Mouse (Mus musculus): ENCODE results near the gene Slc38a7.
"Not testable (repeated sequence)": the region's sequence is repeated elsewhere in the genome, so short reads cannot be mapped to it uniquely, and the experiment has no call there.

Slc38a7 gene

GRCm38 (mm10) chr8:95850326-95850725 is 3.0 kb downstream of the Slc38a7 start:
- no peak for DNase-seq (ENCODE audit: low spot score)

- DNase-seq (ENCODE audit: low spot score): no peak
These were observed 4.4 kb downstream of the Slc38a7 start for GRCm38 (mm10) chr8:95848734-95849464.

GRCm38 (mm10) chr8:95848061-95848551 is 5.2 kb downstream of the Slc38a7 start:
- DNase-seq (ENCODE audit: low spot score): no peak

- DNase-seq (ENCODE audit: low spot score): no peak
These were observed 8.3 kb downstream of the Slc38a7 start for GRCm38 (mm10) chr8:95845026-95845425.

- no peak for DNase-seq (ENCODE audit: low spot score)
These were observed 9.4 kb downstream of the Slc38a7 start for GRCm38 (mm10) chr8:95843968-95844367.

- no peak for DNase-seq (ENCODE audit: low spot score)
These were observed 11.9 kb downstream of the Slc38a7 start for GRCm38 (mm10) chr8:95841436-95841835.

GRCm38 (mm10) chr8:95839289-95839688 is 14.1 kb downstream of the Slc38a7 start:
- no peak for DNase-seq (ENCODE audit: low spot score)

- DNase-seq (ENCODE audit: low spot score): no peak
These were observed 16.1 kb downstream of the Slc38a7 start for GRCm38 (mm10) chr8:95837266-95837665.

GRCm38 (mm10) chr8:95835891-95836290 is 17.4 kb downstream of the Slc38a7 start:
- DNase-seq (ENCODE audit: low spot score): no peak

GRCm38 (mm10) chr8:95833435-95833984 is 19.8 kb downstream of the Slc38a7 start:
- no peak for DNase-seq (ENCODE audit: low spot score)

- peak; percentile 85 for DNase-seq (ENCODE audit: low spot score)
These were observed 20.5 kb downstream of the Slc38a7 start for GRCm38 (mm10) chr8:95832603-95833434.

GRCm38 (mm10) chr8:95830144-95830543 is 23.2 kb downstream of the Slc38a7 start:
- DNase-seq (ENCODE audit: low spot score): no peak

GRCm38 (mm10) chr8:95825162-95825561 is 28.2 kb downstream of the Slc38a7 start, which contains the start of gene Sap18b:
Gene Sap18b (plus strand): TSS chr8:95825346.
- not testable (repeated sequence) for DNase-seq (ENCODE audit: low spot score)

GRCm38 (mm10) chr8:95822699-95823098 is 30.6 kb downstream of the Slc38a7 start:
- no peak for DNase-seq (ENCODE audit: low spot score)

GRCm38 (mm10) chr8:95822096-95822495 is 31.2 kb downstream of the Slc38a7 start:
- DNase-seq (ENCODE audit: low spot score): no peak

GRCm38 (mm10) chr8:95821266-95821665 is 32.1 kb downstream of the Slc38a7 start:
- DNase-seq (ENCODE audit: low spot score): no peak

GRCm38 (mm10) chr8:95818211-95818610 is 35.1 kb downstream of the Slc38a7 start:
- DNase-seq (ENCODE audit: low spot score): no peak

- no peak for DNase-seq (ENCODE audit: low spot score)
These were observed 35.7 kb downstream of the Slc38a7 start for GRCm38 (mm10) chr8:95817597-95817996.

GRCm38 (mm10) chr8:95816044-95816708 is 37.2 kb downstream of the Slc38a7 start:
- no peak for DNase-seq (ENCODE audit: low spot score)

GRCm38 (mm10) chr8:95810184-95810591 is 43.2 kb downstream of the Slc38a7 start:
- no peak for DNase-seq (ENCODE audit: low spot score)

- DNase-seq (ENCODE audit: low spot score): no peak
These were observed 44.2 kb downstream of the Slc38a7 start for GRCm38 (mm10) chr8:95809116-95809515.

- DNase-seq (ENCODE audit: low spot score): no peak
These were observed 44.7 kb downstream of the Slc38a7 start for GRCm38 (mm10) chr8:95808631-95809030.
